Mouse (Mus musculus) gastrocnemius, postnatal 4 days (tissue): ENCODE measurements around the gene 2210016L21Rik. TPM values are rescaled to one million over a fixed set of nuclear protein-coding genes. Genes with fewer than 3 reads are reported as not detected.

Source experiments
- DNase-seq, 2 experiments: peaks; one replicate each; pipeline ENCODE4 v3.0.0; 2021 to 2022; ENCODE audit warnings: low spot score in 2 of 2, mixed read lengths in 2 of 2
- total RNA-seq, 2 experiments: library from RNA; stranded (reverse); gene quantifications; 2 replicates each; pipeline ENCODE4 v1.2.3; 2021

2210016L21Rik gene
- total RNA-seq, 2 experiments from 2014 or later, result 34.5 to 34.6 TPM

DNA sequence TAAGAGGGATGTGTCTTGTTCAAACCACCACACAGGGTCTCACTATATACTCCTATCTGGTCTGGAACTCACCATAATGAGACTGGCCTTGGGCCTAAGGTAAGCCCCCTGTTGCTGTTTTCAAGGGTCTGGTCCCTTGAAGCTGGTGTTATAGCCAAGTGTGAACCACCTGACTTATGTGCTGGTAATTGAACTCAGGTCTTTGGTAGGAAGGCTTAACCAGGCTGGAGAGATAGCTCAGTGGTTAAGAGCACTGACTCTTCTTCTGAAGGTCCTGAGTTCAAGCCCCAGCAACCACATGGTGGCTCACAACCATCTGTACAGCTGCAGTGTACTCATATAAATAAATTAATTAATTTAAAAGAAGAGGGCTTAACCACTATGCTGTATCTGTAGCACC, 35.0 kb downstream of the 2210016L21Rik start:
- DNase-seq, result no peak

DNA sequence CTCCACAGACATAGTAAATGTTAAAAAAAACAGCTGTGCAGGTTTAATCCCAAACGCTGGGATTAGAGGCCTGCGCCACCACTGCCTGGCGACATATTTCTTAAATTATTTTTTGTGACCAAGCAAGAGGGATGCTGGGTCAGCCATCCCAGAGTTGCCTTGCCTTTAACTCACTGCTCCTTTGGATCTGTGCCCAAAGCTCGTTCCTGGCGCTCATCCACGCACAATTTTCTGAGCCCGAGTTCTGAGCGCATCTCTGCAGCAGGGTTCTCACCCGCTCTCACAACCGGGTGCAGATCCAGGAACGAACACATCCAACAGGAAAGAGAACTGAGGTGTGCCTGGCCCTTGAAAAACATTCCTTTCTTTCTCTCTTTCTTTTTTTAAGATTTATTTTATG, 36.5 kb downstream of the 2210016L21Rik start:
- DNase-seq, result no peak

DNA sequence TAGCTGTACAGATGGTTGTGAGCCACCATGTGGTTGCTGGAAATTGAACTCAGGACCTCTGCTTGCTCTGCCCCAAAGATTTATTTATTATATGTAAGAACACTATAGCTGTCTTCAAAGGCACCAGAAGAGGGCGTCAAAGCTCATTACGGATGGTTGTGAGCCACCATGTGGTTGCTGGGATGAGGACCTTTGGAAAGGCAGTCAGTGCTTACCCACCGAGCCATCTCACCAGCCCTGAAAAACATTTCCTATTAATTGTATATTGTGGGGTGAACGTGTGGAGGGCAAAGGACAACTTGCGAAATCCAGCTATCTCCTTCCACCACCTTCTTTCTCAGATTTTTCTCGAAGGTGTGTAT, 36.9 kb downstream of the 2210016L21Rik start:
- no peak for DNase-seq

DNA sequence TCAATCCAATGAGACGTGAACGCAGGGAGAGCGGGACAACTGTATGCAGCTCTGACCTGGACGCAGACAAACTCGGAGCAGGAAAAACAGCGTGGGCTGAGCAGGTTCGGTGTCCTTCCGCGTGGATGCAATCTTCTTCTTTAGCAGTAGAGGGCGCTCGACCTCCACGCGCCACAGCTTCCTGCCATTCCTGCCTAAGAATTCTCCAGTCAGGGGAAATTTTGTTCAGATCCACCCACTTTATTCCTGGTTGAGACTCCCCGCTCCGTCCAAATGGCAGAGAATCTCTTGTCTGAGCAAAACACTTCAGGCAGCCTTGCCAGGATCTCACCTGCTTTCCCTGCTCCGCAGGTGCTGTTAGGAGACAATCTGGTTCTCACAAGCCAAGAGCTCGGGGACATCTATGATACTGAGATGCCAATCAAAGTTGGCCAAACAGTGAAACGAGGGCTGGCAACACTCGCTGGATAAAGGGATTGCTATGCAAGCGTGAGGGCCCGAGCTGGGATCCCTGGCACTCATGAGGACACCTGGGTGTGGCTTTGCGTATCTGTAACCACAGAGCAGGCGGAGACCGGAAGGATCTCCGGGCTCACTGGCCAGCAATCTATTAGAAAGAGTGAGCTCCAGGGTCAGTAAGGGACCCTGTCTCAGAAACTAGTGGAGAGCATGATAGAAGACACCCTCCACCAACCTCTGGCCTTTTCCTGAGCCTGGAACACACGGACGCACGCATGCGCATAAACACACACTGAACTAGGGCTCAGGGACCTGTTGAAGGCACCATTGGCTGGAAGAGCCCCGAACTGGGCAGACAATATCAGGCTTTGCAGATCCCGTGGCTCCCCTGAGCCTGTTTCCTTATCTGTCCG, 37.5 kb downstream of the 2210016L21Rik start:
- DNase-seq, result peak in 1 of 2 experiments; percentile 59

GRCm38 (mm10) chr5:114980122-114980748, 38.3 kb downstream of the 2210016L21Rik start:
- DNase-seq, result no peak

GRCm38 (mm10) chr5:114982001-114982400, 40.0 kb downstream of the 2210016L21Rik start:
- no peak for DNase-seq

DNA sequence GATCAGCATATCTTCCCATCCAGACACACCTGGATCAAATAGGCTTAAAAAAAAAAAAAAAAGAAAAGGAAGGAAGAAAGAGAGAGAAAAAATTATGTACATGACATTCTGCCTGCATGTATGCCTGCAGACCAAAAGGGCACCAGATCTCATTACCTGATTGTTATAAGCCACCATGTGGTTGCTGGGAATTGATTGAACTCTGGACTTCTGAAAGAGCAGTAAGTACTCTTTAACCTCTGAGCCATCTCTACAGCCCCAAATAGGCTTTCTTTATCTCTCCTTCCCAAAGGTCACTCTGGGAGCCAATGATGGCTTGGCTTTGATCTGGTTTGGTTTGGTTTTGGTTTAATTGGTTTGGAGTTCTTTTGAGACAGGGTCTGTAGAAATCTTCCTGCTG, 43.1 kb downstream of the 2210016L21Rik start:
- DNase-seq, result no peak

DNA sequence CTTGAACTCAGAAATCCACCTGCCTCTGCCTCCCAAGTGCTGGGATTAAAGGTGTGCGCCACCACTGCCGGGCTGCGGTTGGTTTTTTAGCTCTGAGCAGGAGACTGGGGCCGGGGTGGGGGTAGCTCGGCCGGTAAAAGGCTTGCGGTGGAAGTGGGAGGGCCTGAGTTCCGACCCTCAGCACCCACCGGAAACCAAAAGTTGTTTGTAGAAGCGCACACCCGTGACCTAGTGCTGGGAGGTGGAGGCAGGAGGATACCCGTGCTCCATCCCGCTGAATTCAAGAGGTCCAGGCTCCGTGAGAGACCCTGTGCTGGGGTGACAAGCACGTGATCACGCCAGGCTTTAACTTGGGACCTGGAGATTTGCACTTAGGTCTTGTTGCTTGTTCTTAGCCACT, 54.5 kb downstream of the 2210016L21Rik start:
- no peak for DNase-seq

- DNase-seq, result no peak
Measured at GRCm38 (mm10) chr5:114997327-114997726, 55.4 kb downstream of the 2210016L21Rik start.

Other genes with a start within 250 kb of the 2210016L21Rik start
- gene Tchp, start 234.4 kb upstream of the 2210016L21Rik start, total RNA-seq, result 1 to 10 TPM; 6.3 to 6.9 TPM
- 10 to 100 TPM; 46.2 to 53.1 TPM for gene Ankrd13a, start 167.5 kb upstream of the 2210016L21Rik start, total RNA-seq
- 10 to 100 TPM; 37.6 to 50.1 TPM for gene Git2, start 166.6 kb upstream of the 2210016L21Rik start, total RNA-seq
- 10 to 100 TPM; 20.6 to 29.6 TPM for gene 1500011B03Rik, start 118.7 kb upstream of the 2210016L21Rik start, total RNA-seq
- not detected for gene 4930519G04Rik, start 88.5 kb upstream of the 2210016L21Rik start, total RNA-seq
- gene Gm9936, start 83.5 kb upstream of the 2210016L21Rik start, total RNA-seq, result not detected
- 1 to 10 TPM; 1.4 to 2.5 TPM for gene Oasl2, start 45.2 kb upstream of the 2210016L21Rik start, total RNA-seq
- gene Oasl1, start 18.9 kb upstream of the 2210016L21Rik start, total RNA-seq, result under 1 TPM; 0.52 to 0.71 TPM
- not detected for gene Hnf1a, start 28.9 kb downstream of the 2210016L21Rik start, total RNA-seq
- gene Sppl3, start 69.0 kb downstream of the 2210016L21Rik start, total RNA-seq, result 10 to 100 TPM; 61.2 to 64.0 TPM
- gene Gm10401, start 156.1 kb downstream of the 2210016L21Rik start, total RNA-seq, result not detected
- gene Acads, start 177.2 kb downstream of the 2210016L21Rik start, total RNA-seq, result 10 to 100 TPM; 74.6 to 78.1 TPM
- gene Unc119b, start 192.8 kb downstream of the 2210016L21Rik start, total RNA-seq, result 10 to 100 TPM; 19.9 to 20.3 TPM
- 100 to 1,000 TPM; 198 to 217 TPM for gene Mlec, start 216.0 kb downstream of the 2210016L21Rik start, total RNA-seq